Mouse (Mus musculus) large intestine, adult 2 months (tissue): Measurements from ENCODE around the gene Slc10a1. TPM values are rescaled to one million over a fixed set of nuclear protein-coding genes. Genes with fewer than 3 reads are reported as not detected.

Source experiments
- DNase-seq: peaks from one replicate; pipeline ENCODE4 v3.0.0-alpha.2; 2012; ENCODE audit warnings: low read depth, low spot score
- WGBS: fragments of 180-500 bp; shearing (Covaris S2); methylation state at CpG from one replicate; pipeline ENCODE4 v1.1.7; 2018; 5-methylcytosine and 5-hydroxymethylcytosine counted together
- polyA plus RNA-seq: library from polyadenylated mRNA; depleted of rRNA; stranded (reverse); fragments of >200 nt; gene quantifications from 2 replicates; pipeline ENCODE4 v1.2.3, GENCODE M21; 2012; rRNA removed

Slc10a1 gene
- not detected in 2 replicates for polyA plus RNA-seq

DNA sequence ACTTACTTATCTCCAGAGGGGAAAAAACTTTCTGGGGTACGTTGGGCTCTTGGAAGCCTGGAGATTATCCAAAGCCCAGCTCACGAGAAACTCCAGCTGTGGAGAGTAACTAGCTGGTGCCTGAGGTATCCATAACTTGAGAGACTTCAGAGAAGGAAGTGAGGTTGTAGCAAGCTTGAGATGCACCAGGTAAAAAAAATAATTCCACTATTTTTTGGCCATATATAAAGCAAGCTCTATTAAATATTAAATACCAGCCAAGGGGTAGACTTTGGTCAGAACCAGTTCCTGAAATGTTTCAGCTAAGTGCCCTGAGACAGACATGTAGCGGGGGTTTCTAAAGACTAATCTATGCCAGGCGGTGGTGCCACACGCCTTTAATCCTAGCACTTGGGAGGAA, at the start of gene Slc10a1:
Slc10a1 (minus strand) TSS at position 101 of the 400 bp plus-strand sequence.
- 77% methylated on average over 5 of the region's 5 CpGs for WGBS
- no peak for DNase-seq

DNA sequence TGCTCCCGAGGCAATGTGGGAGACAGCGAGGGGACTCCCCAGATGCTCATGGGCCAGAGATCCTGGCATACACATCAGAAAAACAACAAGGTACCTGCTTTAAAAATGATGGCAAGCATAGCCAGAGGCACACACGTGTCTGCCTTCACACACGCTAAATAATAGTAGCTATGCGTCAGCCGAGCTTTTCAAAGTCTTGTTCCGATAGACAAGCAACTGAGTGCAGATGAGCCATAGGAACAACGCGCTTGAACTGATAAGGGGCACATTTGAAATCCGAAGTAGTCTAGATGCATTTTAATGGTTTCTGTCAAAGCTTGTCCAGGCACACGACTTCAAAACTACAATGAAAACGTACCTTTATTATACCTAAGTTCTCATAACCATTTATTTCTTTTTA, 49.1 kb upstream of the Slc10a1 start:
- 90% methylated on average over 12 of the region's 12 CpGs for WGBS
- DNase-seq = no peak

DNA sequence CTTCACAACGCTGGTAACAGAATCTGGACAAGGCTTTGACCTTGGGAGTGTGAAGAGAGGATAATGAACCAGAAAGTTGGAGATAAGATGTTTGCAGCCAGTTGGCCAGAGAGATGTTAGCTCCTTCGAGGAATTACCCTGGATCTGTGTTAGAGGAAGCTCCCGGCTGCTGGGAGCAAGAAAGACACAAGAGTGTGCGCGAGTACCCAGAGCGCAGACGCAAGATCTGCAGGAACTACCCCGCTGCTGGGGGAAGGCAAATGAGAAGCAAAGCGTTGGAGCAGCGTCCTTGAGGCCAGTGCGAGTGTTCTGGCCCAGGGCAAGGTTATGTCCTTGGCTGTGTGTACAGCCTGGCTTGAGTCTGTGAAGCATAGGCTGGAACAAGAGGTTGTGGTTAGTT, 45.0 kb upstream of the Slc10a1 start:
- 73% methylated on average over 11 of the region's 11 CpGs for WGBS
- no peak for DNase-seq

DNA sequence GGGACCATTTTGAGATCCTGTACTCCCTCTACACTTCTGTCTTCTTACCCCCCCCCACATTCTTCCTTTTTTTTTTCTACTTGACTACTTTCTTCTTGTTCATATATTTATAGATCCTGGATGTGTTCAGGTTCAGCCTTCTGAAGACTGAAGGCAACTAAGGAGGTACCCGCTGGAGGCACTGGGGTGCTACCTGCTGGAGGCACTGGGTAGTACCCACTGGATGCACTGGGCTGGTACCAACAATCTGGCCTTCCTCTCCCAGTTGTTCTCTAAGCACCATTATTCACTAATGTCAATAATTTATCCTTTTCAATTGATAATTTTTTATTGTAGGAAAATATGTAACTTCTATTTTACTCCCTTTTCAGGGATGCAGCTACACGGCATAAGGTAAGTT, 43.5 kb upstream of the Slc10a1 start:
- no peak for DNase-seq
- WGBS = 83% methylated on average over 2 of the region's 2 CpGs

DNA sequence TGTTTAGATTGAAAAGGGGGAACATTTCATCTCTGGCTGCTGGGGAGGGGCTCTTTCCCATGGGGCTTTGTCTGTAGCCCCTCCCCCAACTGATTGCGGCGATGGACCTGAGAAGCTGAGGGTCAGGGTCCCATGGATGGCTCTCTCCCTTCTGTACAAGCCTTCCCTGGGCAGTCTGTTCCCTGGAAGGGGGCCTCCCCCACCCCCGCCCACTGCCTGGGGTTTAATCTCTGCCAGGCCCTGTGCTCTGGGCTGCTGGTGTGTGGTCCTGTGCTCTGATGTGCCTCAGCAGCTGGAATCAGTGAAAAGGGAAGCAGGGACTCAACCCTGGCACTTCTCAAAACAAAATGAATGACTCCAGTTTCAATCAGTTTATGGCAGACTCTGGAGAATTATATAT, 41.3 kb upstream of the Slc10a1 start:
- no peak for DNase-seq
- 32% methylated on average over 3 of the region's 3 CpGs for WGBS

DNA sequence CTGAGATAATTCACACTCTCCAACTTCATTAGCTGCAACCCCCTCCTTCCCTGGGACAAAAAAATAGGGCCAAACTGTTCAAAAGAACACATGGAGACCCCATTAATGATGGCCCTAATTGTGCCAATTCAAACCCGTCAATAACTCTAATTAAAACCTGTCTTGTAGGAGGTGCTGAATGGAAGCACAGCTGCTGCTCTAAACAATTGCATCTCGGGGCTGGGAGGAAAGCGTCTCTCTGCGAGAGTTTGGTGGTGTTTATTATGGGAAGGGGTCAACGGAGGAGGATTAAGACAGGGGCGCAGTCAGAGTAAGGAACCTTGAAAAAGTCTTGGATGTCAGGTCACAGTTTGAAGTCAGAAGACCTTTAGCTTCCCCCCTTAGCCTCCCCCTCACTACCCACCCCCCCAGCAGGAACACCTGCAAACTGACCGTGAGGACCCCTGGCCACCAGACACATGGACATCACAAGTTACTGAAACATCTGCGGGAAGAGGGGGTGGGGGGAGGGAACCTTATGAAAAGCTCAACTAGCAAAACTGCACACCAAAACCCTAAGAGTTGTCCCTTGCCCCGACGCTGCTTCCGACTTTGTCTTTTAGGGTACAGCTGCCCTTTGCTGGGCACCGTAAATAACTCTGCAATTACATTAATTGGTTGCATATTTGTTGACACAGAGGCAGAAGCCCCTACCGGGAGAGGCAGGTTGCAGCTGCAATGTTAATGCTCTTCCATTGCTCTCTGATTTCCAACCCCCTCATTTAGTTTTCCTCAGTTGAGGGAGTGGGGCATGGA, 34.5 kb upstream of the Slc10a1 start:
- 47% methylated on average over 13 of the region's 13 CpGs for WGBS
- DNase-seq = no peak

DNA sequence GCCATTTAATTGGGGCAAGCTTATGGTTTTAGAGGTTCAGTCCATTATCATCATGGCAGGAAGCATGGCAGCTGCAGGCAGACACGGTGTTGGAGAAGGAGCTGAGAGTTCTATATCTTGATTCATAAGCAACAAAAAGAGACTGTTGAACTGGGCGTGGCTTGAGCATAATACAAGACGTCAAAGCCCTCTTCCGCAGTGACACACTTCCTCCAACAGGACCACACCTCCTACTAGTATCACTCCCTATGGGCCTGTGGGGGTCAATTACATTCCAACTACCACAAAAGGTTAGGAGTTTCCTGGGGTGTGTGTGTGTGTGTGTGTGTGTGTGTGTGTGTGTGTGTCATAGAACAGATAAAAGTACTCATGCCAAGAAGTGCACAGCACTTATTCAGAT, 32.4 kb upstream of the Slc10a1 start:
- DNase-seq = no peak
- WGBS = 37% methylated on average over 4 of the region's 4 CpGs

DNA sequence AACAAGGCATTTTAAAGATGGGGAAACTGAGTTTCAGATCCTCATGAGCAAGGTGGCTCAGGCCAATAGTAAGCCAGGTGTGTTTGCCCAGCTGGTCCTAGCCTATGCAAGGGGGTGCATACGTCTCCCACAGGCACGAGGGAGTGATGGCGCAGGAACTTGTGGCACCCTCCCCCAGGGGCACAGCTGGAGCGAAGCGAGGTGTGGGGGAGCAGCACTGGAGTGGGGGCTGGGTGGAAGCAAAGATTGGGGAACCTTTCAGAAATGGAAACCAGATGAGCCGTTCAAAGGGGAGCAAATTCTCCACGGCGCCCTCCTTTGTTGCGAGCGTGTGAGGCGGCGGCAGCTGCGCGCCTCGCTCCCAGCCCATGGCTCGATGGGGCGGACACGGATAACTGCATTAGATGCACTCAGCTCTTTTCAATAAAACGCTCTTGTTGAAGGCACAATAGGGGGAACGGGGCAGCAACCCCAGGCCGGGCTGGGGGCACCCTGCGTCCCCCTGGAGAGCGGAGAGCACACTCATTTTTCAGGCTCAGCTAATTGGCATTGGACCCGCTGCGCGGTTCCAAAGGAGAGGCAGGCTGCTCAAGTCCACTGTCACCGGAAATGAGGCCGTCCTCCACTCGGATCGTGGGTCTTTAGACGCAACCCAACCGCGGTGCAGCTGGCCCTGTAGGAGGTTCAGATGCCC, 30.2 kb upstream of the Slc10a1 start:
- WGBS = 16% methylated on average over 33 of the region's 33 CpGs
- DNase-seq = no peak

DNA sequence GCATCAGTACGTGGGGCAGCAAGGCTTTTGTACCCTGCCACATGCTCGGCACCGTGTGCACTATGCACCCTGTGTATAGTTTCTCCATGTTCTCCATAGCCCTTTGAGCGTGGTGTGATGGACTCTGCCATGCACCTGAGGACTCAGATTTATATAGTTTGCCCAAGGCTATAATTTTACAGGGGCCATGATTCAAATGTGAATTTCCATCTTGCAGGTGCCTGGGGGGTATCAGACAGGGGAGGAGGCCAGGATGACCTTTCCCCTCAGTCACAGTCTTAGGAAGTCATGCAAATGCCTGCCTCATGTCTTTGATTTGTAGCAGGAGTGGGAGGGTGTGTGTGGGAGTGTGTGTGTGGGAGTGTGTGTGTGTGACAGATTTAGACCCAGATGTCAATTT, 29.1 kb upstream of the Slc10a1 start:
- no peak for DNase-seq
- 73% methylated on average over 4 of the region's 4 CpGs for WGBS

DNA sequence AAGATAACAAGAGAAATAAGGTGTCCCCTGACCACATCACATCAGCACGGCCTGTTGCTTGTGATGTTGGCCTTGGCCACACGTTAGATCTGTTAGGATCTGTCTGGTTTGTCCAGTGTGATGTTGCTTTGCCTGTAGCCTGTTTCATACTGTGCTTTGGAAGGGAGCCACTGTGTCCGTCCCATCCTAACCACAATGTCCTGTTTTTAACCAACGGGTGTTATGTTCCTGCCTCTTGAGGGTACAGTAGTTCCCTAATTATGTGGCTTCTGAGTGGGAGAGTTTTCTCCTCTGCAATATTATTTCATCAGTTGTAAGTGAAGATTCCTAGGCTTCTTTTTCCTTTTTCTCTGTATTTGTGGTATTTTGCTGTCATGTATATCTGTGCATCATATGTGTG, 26.8 kb upstream of the Slc10a1 start:
- WGBS = 83% methylated on average over 4 of the region's 4 CpGs
- DNase-seq = no peak

DNA sequence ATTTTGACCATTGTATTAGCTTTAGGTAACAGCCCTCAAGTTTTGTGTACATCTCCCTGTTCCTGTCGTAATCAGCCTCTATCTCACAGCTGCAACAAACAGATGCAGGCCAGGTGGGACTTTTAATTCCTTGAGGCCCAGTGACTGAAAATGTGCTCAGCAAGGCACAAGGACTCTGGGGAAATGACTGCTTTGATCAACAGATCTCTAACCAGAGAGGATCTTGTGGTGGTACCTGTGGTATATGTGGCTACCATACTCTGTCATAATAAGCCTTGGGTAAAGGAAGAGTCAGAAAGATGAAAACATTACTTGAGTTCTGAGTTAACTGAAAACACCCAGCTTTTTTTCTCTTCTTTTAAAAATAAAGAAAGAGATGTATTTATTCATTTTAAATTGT, 25.3 kb upstream of the Slc10a1 start:
- WGBS = 57% methylated on average over 1 of the region's 1 CpGs
- no peak for DNase-seq

DNA sequence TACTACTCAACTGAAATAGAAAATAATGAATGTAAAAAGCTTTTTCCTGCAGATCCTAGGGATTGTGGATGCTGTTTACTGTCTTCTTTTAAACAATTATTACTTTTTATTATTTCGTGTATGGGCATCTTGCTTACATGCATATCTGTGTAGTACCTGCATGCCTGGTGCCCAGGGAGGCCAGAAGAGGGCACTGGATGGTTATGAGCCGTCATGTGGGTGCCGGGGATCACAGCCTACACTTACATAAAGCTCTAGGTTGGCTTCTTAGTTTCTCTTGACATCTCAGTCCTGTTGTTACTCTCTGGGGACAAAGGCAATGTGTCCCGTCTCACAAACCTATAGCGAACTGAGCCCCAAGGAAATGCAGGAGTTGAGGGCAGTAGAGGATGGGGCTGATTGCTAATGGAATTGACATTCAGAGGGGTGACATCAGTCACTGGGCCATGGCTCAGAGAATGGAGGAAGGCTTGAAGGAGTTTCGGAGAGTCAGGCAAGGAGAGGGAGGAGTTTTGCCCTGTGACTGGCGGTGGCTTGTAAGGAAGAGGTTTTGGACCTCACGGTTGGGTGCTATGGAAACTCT, 24.1 kb upstream of the Slc10a1 start:
- WGBS = 77% methylated on average over 8 of the region's 8 CpGs
- no peak for DNase-seq

DNA sequence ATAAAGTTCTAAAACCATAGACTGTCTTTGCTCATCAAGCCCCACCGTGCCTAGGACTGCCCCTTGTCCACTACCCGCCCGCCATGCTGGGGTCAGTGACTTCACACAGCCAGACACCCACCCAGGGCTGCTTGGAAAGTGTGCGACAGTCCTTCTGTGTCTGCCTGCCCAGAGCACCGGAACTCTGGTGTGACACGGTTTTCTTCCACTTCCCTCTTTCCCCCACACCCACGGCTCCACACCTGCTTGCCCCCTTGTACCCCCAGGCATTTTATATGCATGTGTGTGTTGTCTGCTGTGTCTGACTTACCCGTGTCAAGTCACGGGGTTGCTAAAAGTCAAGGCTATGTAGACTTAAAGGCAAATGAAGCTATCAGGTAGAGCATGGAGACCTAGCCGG, 23.3 kb upstream of the Slc10a1 start:
- no peak for DNase-seq
- WGBS = 70% methylated on average over 10 of the region's 10 CpGs

DNA sequence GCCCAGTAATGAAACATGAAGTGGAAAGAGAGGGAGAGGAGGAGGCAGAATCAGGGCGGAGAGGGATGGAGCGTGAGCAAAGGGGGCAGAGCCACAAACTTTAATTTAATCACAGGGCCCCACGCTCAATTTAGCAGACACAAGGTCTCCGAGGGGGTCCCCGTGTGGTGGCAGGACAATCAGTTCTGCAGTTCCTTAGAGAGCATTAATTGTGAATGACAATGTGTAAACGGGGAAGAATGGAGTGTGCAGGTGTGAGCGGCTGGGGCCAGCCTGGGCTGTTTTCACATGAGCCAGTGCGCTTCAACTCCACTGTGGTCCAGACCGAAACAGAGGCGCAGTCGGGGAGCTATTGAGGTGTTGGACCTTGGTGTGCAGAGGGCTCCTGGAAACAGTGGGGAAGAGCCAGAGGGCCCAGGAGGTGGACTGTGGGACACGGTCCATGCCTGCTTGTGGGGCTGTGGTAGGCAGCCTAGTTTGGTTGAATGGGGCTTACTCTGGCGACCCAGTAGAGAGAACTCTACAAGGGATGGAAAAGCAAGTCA, 22.5 kb upstream of the Slc10a1 start:
- WGBS = 89% methylated on average over 13 of the region's 13 CpGs
- no peak for DNase-seq

DNA sequence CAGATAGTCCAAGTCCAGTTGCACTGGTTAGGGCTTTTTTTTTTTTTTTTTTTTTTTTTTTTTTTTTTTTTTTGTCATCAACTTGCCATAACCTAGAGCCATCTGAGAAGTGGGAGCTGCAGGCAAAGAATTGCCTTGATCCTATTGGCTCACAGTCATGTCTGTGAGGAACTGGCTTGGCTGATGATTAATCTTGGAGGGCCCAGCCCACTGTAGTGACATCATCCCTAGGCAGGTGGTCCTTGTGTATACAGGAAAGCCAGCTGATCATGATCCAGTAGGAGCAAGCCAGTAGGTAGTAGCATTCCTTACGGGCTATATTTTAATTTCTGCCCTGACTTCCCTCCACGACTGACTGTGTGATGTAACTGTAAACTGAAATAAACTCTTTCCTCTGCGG, 19.8 kb upstream of the Slc10a1 start:
- WGBS = 52% methylated on average over 3 of the region's 3 CpGs
- DNase-seq = no peak

DNA sequence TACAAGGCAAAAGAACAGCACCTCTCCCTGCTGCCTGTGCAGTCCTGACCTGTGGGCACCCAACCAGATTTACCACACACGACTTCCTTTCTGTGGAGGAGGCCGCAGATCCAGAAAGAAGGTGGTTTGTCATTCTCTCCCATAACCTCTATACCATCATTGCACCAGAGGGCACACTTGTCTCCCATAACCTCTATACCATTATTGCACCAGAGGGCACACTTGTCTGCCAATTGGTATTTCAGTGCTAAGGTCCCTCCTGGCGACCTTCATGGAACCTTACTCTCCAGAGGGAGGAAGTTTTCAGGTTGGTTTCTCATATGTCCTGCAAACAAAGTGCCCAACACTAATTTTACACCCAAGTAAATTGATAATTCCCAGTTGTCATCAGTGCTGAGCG, 18.1 kb upstream of the Slc10a1 start:
- DNase-seq = no peak
- WGBS = 70% methylated on average over 4 of the region's 4 CpGs

DNA sequence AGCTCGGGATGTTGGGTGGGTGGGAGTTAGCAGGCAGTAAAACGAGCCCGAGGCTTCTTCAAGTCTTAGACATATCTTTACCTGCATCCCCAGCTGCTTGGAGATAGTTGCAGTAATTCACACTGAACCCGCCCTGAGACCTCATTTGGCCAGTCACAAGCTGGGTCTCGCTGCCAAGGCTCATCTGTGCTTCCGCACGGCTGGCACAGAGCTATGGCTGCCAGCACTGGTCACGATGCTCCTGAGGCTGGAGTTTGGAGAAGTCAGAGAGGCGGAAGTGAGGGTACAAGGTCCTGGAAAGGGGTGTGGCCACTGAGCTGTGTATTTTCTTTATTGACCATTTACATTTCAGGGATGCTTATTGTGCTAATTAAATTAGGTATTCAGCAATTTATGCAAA, 15.2 kb upstream of the Slc10a1 start:
- WGBS = 45% methylated on average over 9 of the region's 9 CpGs
- no peak for DNase-seq

DNA sequence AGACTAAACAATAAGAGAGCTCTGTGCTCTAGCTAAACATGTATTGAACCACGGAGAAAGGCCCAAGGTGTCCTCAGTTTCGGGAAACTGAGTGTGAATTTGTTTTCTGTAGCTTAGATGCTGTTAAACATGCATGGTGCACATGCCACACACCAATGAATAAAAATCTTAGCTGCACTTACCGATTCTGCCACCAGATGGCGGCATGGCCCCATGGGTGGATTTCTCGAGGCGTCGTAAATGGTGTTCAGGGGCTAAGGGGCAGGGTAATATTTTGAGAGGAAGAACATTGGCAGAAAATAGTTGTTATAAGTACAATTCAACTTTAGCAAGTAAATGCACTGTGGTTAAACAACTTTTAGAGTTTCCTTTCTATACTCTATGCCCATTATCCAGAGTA, 13.8 kb upstream of the Slc10a1 start:
- peak; percentile 21 for DNase-seq
- WGBS = under 1% methylated on average over 7 of the region's 7 CpGs

DNA sequence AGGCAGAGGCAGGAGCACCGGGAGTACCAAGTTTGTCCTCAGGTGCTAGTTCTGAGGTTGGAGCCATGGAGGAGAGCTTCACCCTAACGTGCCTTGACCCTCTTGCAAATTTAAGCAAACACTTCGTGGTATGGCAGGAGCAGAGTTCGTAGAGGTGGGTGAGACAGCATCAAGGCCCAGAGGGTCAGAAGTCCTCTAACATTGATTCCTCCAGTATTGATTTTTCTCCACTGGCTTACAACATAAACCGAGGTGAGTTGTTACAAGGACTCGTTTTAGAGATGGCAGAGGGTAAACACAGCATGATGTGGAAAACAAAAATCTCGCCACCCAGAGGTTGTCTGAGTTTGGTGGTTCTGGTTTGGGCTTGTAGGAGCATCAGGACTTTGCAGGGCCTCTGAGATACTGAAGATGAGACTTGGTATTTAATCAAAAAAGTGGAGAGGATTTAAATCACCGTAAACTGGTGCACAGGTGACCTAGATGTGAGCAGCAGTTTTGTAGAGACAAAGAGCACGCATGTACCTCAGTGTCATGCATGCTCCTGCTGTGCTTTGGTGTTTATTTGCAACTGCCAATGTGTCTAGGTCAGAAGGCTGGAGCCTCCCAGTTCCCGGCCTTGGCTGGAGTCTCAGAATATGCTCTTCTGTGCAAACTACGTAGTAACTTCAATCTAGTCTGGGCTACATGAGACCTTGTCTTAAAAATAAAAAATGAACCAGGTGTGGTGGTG, 7.6 kb upstream of the Slc10a1 start:
- 74% methylated on average over 11 of the region's 11 CpGs for WGBS
- DNase-seq = no peak

DNA sequence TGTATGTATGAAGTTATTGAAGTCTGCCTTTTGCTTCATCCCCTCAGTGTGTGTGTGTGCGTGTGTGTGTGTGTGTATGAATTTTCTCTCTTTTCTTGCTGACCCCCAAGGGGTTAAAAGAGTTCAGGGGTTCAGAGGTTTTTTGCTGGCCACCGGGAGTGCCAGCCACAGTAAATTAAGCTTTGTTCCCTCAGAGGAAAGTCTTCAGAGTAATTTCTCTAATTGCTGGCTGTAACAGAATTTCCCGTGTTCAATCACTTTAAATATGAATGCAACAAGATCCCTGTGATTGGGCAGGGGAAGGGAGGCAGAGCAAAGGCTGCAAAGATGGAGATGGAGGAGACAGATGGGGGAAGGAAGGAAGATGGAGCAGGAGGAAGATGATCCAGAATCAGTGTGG, 3.3 kb upstream of the Slc10a1 start:
- 31% methylated on average over 3 of the region's 3 CpGs for WGBS
- no peak for DNase-seq
